Mouse (Mus musculus) naive thymus-derived CD4-positive, alpha-beta T cell, adult 2 months (primary cell): ENCODE measurements at regions not wholly inside any gene's neighbourhood (a gene's known extent, or its start where the extent isn't known, plus 50 kb on each side); places are given as distances from the start of the nearest gene placed in this dataset.

Experiments used
- DNase-seq: peaks from one replicate; pipeline ENCODE4 v3.0.0-alpha.2; 2011; ENCODE audit warnings: low read depth

DNA sequence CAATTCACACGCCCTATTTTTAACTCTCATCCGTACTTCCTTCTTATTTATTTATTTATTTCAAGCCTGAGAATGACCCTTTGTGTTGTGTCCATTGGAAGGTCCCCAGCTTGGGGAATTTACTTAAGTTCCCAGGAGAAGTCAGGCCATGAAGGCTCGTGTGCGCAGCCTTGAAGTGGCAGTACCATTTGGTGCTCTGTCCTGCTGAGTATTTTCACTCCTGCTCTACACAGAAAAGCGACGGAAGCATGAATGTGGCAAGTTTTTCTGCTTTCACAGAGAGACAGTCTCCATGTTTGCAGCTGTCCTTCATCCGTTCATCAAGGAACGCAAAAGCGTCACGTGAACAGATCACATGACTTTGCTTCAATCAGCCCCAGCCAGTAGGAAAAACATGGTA is 610.2 kb upstream of the Clint1 start:
- DNase-seq: no peak

- no peak for DNase-seq
Measured at GRCm38 (mm10) chr11:45244796-45245195, 607.1 kb upstream of the Clint1 start.

DNA sequence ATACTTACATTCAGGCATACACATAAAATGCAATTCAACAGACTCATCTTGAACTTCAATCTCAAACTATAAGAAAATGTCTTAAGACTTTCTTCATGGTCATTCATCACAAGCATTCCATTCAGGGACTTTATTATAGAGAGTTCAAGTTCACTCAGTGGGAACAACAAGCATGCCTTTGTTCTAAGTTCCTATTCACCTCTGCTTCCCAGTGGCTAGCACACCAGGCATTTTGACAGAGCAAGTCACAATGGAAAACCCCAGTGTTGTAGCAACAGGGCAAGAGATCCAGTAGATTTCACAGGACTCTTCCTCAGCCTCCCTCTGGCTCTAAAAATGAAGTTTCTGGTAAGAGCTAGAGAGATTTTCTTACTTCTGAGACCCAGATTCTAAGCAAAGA is 595.8 kb upstream of the Clint1 start:
- DNase-seq: no peak

GRCm38 (mm10) chr11:45262198-45262597 is 589.7 kb upstream of the Clint1 start:
- no peak for DNase-seq

DNA sequence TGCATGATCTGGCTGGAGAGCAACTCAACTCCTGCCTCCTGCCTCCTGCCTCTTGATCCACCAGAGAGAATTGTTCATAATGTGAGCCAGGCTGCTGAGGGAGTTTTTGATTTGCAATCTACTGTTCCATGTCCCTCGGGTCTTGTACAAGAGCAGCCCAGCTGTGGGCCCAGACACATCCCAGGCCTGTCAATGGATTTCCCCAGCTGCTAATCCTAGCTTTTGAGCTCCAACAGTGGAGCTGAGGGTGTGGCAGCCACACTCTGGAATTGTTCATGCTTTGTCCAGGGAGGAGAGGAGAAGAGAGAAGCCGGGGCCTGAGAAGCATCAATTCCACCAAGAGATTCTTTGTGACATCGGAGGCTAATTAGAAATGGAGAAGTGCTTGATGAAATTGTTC is 587.9 kb upstream of the Clint1 start:
- no peak for DNase-seq

DNA sequence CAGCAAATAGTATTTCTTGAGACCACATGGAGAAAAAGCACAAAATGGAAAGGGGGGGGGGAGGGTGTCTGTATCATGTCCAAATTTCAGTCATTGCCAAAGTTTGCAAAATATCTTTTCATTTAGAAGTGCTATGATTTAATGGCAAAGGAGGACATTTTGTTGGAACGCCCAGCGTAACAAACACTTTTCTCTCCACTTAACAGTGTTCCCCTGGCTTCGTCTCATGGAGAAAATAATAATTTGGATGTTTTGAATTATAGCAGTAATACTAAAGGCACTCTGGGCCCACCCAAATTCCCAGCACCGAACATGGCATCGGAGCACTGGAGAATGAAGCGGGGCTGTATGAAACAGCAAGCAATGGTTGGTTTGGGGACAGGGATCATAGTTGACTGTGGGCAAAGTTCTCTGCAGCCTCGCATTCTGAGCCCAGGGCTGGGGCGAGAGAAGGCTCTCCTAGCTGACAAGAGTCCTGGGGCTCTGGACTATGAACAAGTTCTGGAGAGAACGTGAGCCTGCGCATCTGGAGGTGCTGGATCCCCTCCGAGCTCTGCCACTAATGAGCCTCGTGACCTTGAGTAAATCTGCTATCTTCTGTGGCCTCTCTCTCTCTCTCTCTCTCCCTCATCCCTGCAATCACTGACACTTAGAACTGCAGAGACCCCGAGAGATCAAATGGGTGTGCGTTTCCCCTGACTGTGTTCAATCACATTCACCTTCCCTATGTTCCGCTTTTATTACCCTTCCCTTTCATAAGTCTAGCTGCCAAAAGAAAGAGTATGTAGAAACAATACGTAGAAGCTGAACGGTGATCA is 586.5 kb upstream of the Clint1 start:
- no peak for DNase-seq

DNA sequence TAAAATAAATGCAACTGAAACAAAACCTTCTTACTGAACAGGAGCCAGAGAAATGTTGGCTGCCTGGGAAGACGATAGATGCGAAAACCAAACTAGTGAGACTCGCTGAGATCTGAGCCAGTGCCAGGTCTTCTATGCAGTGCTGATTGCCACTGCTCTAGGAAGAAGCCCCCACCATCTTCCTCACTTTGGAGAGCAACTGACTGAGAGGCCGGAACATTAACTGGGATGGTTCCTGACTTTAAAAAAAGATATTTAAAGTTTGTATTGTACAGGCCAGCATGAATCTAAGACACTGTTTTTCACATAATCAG is 585.9 kb upstream of the Clint1 start:
- DNase-seq: no peak

- DNase-seq: no peak
Measured at GRCm38 (mm10) chr11:45269215-45269614, 582.6 kb upstream of the Clint1 start.

GRCm38 (mm10) chr11:45271206-45271605 is 580.6 kb upstream of the Clint1 start:
- DNase-seq: no peak

- no peak for DNase-seq
Measured at GRCm38 (mm10) chr11:45274446-45275119, 577.3 kb upstream of the Clint1 start.

DNA sequence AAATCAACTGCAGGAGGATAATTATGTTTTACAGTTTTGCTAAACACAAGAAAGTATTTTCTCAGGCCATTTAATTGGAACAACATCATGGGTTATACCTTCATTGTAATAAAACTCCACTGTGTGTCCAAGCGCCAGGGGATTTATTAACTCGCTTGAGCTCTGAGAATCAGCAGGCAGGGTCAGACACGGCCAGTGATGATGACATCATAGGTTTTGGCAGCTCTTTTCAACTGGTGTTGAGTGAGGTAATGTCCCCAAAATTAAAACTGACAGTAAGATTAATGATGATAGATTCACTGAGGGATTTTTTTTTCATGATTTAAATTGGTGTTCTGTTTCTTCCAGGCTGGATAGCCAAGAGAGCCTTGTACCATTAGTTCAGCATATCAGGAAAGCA is 576.7 kb upstream of the Clint1 start:
- DNase-seq: no peak

DNA sequence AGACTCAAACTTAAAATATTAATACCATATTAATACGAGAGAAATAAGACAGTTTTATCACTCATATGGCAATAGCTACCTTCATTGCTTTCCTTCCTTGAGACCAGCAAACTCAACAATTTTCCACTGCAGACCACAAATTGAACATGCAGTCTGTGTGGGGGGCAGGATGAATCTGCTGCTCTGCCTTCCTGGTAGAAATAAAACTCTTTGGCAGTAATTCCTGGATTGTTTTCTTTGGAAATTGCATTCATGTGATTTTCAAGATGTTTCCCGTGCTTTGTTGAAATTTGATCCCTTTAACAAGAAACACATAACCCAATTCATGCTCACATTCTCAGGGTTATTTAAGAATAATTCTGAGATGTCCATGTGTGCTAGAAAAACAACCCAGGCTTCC is 555.1 kb upstream of the Clint1 start:
- no peak for DNase-seq

DNA sequence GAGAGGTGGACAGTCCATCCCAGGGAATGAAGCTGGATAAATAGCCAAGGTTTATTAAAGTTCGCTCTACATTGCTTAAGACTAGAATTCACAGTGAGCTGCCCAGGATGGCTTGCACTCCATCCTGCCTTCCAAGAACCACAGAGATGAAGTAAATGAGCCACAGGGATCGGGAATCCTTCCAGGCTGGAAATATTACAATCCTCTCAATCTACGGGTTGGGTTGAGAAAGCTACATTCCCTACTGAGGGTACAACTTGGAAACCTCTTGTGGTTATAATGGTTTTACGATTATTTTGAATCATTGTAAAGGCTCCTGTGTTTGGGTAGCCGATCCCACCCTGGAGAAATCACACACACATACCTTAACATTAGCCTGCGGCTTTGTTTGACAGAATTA is 539.9 kb upstream of the Clint1 start:
- no peak for DNase-seq

GRCm38 (mm10) chr11:45323766-45324165 is 528.1 kb upstream of the Clint1 start:
- DNase-seq: no peak

DNA sequence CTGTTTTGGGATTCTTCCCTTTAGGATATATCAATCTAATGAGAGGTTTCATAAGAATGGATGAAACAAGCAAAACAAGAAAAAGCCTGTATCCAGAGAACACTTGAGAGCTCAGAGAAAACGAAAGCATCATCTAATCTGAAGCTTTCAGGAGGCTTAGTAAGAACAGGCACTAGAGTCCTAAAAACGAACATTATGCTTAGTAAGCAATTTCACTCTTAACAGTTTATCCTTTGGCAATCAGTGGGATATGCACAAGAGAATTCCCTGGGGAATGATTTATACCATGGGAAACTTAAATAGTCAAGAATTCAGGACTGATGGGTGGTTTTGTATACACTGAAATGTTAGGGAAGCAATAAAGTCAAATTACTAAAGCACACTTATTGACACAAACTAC is 521.5 kb upstream of the Clint1 start:
- no peak for DNase-seq

DNA sequence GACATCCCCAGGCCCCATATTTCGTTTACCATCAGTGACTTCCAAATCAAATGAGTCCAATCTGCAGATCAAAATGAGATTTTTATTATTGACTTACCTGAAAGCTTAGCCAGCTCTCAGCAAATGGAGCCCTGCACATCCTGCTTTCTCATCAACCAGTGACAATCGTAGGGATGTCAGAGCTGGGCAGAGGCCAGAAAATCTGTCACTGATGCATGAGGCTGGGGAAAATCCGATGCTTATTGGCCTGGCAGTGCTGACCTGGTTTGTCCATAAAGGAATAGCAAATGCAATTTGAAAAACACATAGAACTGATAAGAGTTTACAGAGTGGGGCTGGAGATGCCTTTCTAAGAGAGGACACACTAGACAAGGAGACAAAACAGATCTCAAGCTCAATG is 518.1 kb upstream of the Clint1 start:
- no peak for DNase-seq

- no peak for DNase-seq
Measured at GRCm38 (mm10) chr11:45349331-45349730, 502.5 kb upstream of the Clint1 start.

- DNase-seq: no peak
Measured at GRCm38 (mm10) chr11:45365343-45365742, 486.5 kb upstream of the Clint1 start.

DNA sequence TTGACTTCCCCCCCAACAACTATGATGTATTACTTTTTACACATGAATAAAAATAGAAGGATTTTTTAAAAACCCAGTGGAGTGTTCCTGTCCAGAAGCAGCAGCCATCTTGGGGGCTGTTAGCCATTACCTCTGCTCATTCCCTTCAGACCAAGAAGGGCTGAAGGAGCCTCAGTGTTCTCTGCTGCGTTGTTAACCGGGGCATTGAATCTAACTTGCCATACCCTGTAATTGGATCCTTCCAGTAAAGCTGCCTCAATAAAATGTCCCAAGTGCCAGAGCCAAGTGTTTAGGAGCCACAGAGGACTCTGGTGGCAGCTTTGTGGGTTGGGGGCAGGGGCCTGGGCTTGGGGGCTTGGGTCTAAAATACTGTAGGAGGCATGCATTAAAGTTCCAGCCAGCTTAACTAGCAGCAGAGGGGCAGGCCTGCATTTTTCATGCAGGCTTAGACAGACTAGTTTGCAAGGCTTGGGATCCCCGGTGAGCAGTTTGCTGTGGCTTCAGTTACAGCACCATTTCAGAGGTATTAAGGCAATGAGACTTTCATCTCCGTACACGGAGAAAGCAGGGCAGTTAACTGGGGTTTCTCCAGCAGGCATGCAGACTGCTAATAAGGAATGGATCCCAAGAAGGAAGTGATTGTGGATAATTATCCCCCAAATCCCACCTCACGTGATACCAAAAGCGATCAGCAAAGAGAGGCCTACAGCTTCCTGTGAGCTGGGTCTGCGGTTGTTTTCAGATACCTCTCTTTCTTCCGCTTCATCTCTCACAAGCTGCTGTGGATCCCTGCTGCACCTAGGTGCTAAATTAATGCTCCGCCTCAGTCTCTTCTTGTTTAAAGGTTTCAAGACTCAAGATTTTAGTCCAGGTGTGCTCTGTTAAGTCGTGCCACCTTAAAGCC is 462.4 kb upstream of the Clint1 start:
- DNase-seq: no peak

DNA sequence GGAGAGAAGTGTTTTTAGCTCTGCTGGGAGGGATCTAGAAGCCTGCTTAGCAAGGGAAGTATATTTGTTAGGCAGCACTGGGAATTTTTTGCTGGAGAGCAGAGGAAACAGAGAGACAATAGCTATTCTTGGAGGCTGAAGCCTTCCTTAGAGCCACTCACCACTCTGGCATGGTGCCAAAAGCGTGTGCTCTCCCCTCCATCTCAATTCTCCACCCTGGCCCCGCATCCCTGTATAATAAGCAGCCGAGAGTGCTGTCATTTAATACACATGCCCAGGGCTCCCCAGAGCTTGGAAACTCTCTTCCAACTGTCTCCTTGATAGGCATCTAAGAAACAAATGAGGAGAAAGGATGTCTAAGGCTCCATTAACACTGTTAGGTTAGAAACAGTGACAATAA is 455.8 kb upstream of the Clint1 start:
- no peak for DNase-seq

DNA sequence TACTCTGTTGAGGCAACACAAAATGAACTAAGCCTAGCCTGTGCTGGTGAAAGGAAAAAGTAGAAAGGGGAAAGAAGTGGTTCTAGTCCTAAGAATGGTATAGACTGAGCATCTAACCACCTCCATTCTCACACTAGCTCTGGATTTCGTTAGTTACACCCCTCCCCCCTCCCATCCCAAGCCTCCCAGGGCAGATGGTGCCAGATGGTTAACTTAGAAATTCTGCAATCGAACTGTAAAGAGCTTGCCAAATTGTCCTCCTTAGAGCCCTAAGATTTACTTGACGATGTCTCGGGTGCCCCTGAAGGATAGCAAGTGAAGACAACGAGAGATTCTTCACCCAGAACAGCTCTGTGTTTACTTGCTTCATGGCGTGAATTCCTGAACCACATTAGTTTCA is 453.7 kb upstream of the Clint1 start:
- DNase-seq: no peak

DNA sequence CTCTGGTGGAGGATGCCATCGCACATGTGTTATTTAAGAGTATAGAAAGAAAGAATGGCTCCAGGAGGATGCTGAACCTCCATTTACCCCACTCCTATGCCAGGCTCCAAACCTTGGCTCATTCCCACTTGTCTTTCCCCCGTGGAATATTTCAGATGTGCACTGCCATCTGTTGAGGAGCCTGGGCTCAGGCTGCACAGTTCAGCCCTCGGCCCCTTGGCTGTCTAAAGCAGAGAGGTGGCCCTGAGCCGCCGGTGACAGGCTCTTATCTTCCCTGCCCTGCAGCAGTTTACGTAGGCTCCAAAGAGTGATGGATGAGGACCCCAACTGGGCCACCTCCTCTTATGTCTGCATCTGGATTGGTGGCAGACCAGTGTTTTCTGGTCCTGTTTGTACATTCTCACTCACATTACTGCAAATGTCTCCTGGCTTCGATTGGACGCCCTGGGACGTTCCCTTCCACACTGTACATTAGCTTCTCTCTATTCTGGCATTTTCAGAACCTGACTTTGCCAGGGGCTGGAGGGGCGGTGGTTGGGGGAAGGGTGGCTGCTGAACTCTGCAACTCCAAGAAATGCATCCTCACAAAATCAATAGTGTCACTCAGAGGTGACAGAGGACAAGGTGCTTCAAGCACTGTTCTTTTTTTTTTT is 447.3 kb upstream of the Clint1 start:
- DNase-seq: no peak
